Mouse (Mus musculus) liver, adult 2 months (tissue): ENCODE results near the gene Slc5a2.

Source experiments
- CTCF ChIP-seq: fragments of 200-500 bp; IDR thresholded peaks from 2 replicates; pipeline ENCODE4 v1.5.1; 2011; ENCODE audit warnings: low read depth, low read length, control low read depth
- POLR2A ChIP-seq: fragments of 200-500 bp; IDR thresholded peaks from 2 replicates; pipeline ENCODE4 v1.6.1; 2011; ENCODE audit warnings: low read length, control low read depth; ENCODE audit not compliant: insufficient read depth; ENCODE audit errors: extremely low read depth

DNA sequence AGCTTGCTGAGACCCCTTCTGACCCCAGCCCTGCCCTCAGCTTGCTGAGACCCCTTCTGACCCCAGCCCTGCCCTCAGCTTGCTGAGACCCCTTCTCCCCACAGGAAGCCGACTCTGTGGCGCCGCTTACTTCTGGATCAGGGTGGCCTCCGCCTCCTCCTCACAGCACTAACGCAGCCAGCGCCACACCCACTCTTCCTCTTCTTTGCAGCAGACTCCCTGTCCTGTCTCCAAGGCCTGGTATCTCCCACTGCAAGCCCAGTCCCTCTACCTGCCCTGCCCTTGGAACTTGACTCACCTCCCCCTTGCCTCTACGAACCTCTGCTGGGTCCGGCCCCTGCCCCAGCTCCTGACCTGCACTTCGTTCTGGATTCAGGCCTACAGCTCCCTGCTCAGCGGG, 21.5 kb upstream of the Slc5a2 start:
- no peak for TF ChIP-seq CTCF
- TF ChIP-seq POLR2A, result no peak
